Mouse (Mus musculus) kidney, embryonic 14.5 days (tissue): ENCODE measurements around the gene Lipe. TPM values are rescaled to one million over a fixed set of nuclear protein-coding genes. Genes with fewer than 3 reads are reported as not detected.

ENCODE experiments used
- ATAC-seq: fragments of 200-750 bp; cut with Nextera tagmentation; 2 replicates; pipeline ENCODE4 v1.8.0; 2017; ENCODE audit warnings: moderate number of reproducible peaks, mild to moderate bottlenecking, moderate TSS enrichment, moderate library complexity; ENCODE audit not compliant: low FRiP score, low TSS enrichment
- H3K27ac ChIP-seq: fragments of 300-500 bp; sonication (generic); 2 replicates; pipeline ENCODE4 v1.5.1; 2014; ENCODE audit warnings: low read depth, mild to moderate bottlenecking, low read length, moderate library complexity, mixed read lengths
- H3K27me3 ChIP-seq: fragments of 300-500 bp; sonication (generic); 2 replicates; pipeline ENCODE4 v1.6.1; 2014; ENCODE audit warnings: mild to moderate bottlenecking, low read length; ENCODE audit not compliant: control insufficient read depth, insufficient read depth
- H3K36me3 ChIP-seq: fragments of 300-500 bp; sonication (generic); 2 replicates; pipeline ENCODE4 v1.6.1; 2014; ENCODE audit warnings: low read length, mixed read lengths; ENCODE audit not compliant: control insufficient read depth, insufficient read depth
- H3K4me1 ChIP-seq: fragments of 300-500 bp; sonication (generic); 2 replicates; pipeline ENCODE4 v1.6.1; 2014; ENCODE audit warnings: low read length, mixed read lengths; ENCODE audit not compliant: control insufficient read depth, insufficient read depth
- H3K4me2 ChIP-seq: fragments of 300-500 bp; sonication (generic); replicated peaks from 2 replicates; pipeline ENCODE4 v1.6.1; 2014; ENCODE audit warnings: low read depth, mild to moderate bottlenecking, low read length
- H3K4me3 ChIP-seq: fragments of 300-500 bp; sonication (generic); 2 replicates; pipeline ENCODE4 v1.5.1; 2014; ENCODE audit warnings: mild to moderate bottlenecking, low read length
- H3K9ac ChIP-seq: fragments of 300-500 bp; sonication (generic); 2 replicates; pipeline ENCODE4 v1.6.1; 2014; ENCODE audit warnings: low read depth, mild to moderate bottlenecking, low read length, moderate library complexity
- H3K9me3 ChIP-seq: fragments of 300-500 bp; sonication (generic); 2 replicates; pipeline ENCODE4 v1.6.1; 2016; ENCODE audit warnings: low read length; ENCODE audit not compliant: control insufficient read depth
- WGBS: fragments of 180-500 bp; shearing (Covaris S2); extraction: QIAGEN DNeasy Blood & Tissue Kit; methylation state at CpG from one replicate; pipeline ENCODE4 v1.1.7; 2014; 5-methylcytosine and 5-hydroxymethylcytosine counted together
- polyA plus RNA-seq: library from polyadenylated mRNA; unstranded; fragments of >200 nt; fragmentation: Nextera tagmentation; extraction: Ambion mirVana; gene quantifications from 2 replicates; pipeline ENCODE4 v1.2.1, GENCODE M21; 2014

Gene Lipe
- polyA plus RNA-seq, 1 experiment from 2014 or later: 5.3 TPM

GRCm38 (mm10) chr7:25379551-25380351 is 18.8 kb downstream of the Lipe start:
- H3K27ac ChIP-seq: 0 out of 2 replicates have a peak overlapping the region, but pooled peaks have one; percentile 11
- peak; percentile 82 for ATAC-seq

GRCm38 (mm10) chr7:25378181-25379100 is 20.1 kb downstream of the Lipe start:
- no peaks in the 10 kb centered on the region for H3K9me3 ChIP-seq
- peaks cover 11% of the 10 kb centered on the region for H3K36me3 ChIP-seq
- H3K9ac ChIP-seq: no peak overlapping the region
- H3K27me3 ChIP-seq: no peaks in the 10 kb centered on the region; the same call in 1 of the 2 replicates
- no peak overlapping the region for H3K4me2 ChIP-seq
- 86% methylated on average over 13 of the region's 13 CpGs for WGBS
- peaks cover 3% of the 10 kb centered on the region; the same call in 1 of the 2 replicates for H3K4me1 ChIP-seq
- no peak for ATAC-seq
- no peak overlapping the region for H3K4me3 ChIP-seq
- no peak overlapping the region for H3K27ac ChIP-seq

More at GRCm38 (mm10) chr7:25379551-25380351, 18.8 kb downstream of the Lipe start:
- Histone ChIP-seq H3K36me3 (peaks cover 23% of the 10 kb centered on the region), H3K4me3 (peak overlapping the region; percentile 38), H3K27me3 (no peaks in the 10 kb centered on the region; the same call in 1 of the 2 replicates), H3K4me2 (peak overlapping the region; percentile 81), H3K9me3 (no peaks in the 10 kb centered on the region), H3K9ac (peak overlapping the region; percentile 59), H3K4me1 (peaks cover 3% of the 10 kb centered on the region; the same call in 1 of the 2 replicates)
- WGBS: 2% methylated on average over 36 of the region's 42 CpGs

GRCm38 (mm10) chr7:25377100-25377700 is 21.3 kb downstream of the Lipe start:
- Histone ChIP-seq H3K9ac (no peak overlapping the region), H3K27me3 (no peaks in the 10 kb centered on the region; the same call in 1 of the 2 replicates), H3K27ac (no peak overlapping the region), H3K4me1 (peaks cover 3% of the 10 kb centered on the region; the same call in 1 of the 2 replicates), H3K4me2 (peak overlapping the region; percentile 42), H3K4me3 (peak overlapping the region; percentile 18; the same call in 1 of the 2 replicates), H3K36me3 (peaks cover 2% of the 10 kb centered on the region; the same call in 1 of the 2 replicates), H3K9me3 (no peaks in the 10 kb centered on the region)
- WGBS: 38% methylated on average over 8 of the region's 8 CpGs
- ATAC-seq: no peak

GRCm38 (mm10) chr7:25376556-25376955 is 22.0 kb downstream of the Lipe start:
- Histone ChIP-seq H3K4me1 (peaks cover 3% of the 10 kb centered on the region; the same call in 1 of the 2 replicates), H3K4me3 (peak overlapping the region; percentile 18; the same call in 1 of the 2 replicates), H3K27ac (no peak overlapping the region), H3K36me3 (no peaks in the 10 kb centered on the region), H3K27me3 (no peaks in the 10 kb centered on the region; the same call in 1 of the 2 replicates), H3K9ac (no peak overlapping the region), H3K9me3 (no peaks in the 10 kb centered on the region), H3K4me2 (peak overlapping the region; percentile 42)
- 4% methylated on average over 17 of the region's 17 CpGs for WGBS
- peak; percentile 50; the same call in 1 of the 2 replicates for ATAC-seq

- Histone ChIP-seq H3K4me2 (no peak overlapping the region), H3K36me3 (no peaks in the 10 kb centered on the region), H3K9ac (no peak overlapping the region), H3K9me3 (no peaks in the 10 kb centered on the region), H3K27me3 (peaks cover 22% of the 10 kb centered on the region), H3K4me1 (no peaks in the 10 kb centered on the region), H3K27ac (no peak overlapping the region), H3K4me3 (no peak overlapping the region)
- no peak for ATAC-seq
- 92% methylated on average over 5 of the region's 5 CpGs for WGBS
Measured at GRCm38 (mm10) chr7:25372441-25372840, 26.1 kb downstream of the Lipe start.

- H3K4me2 ChIP-seq: no peak within 1 kb of the TSS
- peaks cover 3% of the 10 kb centered on the region; the same call in 1 of the 2 replicates for H3K36me3 ChIP-seq
- H3K4me1 ChIP-seq: no peaks in the 10 kb centered on the region
- H3K4me3 ChIP-seq: no peak within 1 kb of the TSS
- H3K27ac ChIP-seq: no peak within 1 kb of the TSS
- H3K9ac ChIP-seq: no peak within 1 kb of the TSS
- 35% methylated on average over 12 of the region's 12 CpGs for WGBS
- no peaks in the 10 kb centered on the region for H3K9me3 ChIP-seq
- peaks cover 32% of the 10 kb centered on the region for H3K27me3 ChIP-seq
- no peak for ATAC-seq
Measured at GRCm38 (mm10) chr7:25369058-25369749, 29.3 kb downstream of the Lipe start, which contains the start of gene Cnfn. TSS of gene Cnfn (minus strand) at chr7:25369724.

- 23% methylated on average over 12 of the region's 12 CpGs for WGBS
- no peaks in the 10 kb centered on the region for H3K4me1 ChIP-seq
- H3K9me3 ChIP-seq: no peaks in the 10 kb centered on the region
- peaks cover 32% of the 10 kb centered on the region for H3K27me3 ChIP-seq
- H3K36me3 ChIP-seq: peaks cover 10% of the 10 kb centered on the region; the same call in 1 of the 2 replicates
- no peak overlapping the region for H3K27ac ChIP-seq
- H3K4me3 ChIP-seq: no peak overlapping the region
- no peak for ATAC-seq
- H3K9ac ChIP-seq: no peak overlapping the region
- no peak overlapping the region; the same call in 1 of the 2 replicates for H3K4me2 ChIP-seq
Measured at GRCm38 (mm10) chr7:25368333-25368732, 30.2 kb downstream of the Lipe start.
